Mouse (Mus musculus) intestine, embryonic 14.5 days (tissue): ENCODE data around the gene Kcnq5. TPM values are rescaled to one million over a fixed set of nuclear protein-coding genes. Genes with fewer than 3 reads are reported as not detected.

Experiments used
- ATAC-seq: fragments of 200-750 bp; cut with Nextera tagmentation; replicated peaks from 2 replicates; pipeline ENCODE4 v1.8.0; 2017; ENCODE audit warnings: low read depth, moderate number of reproducible peaks, moderate TSS enrichment, moderate library complexity; ENCODE audit not compliant: low FRiP score, low TSS enrichment
- DNase-seq: peaks from one replicate; pipeline ENCODE4 v3.0.0-alpha.2; 2018; ENCODE audit warnings: low spot score
- H3K27ac ChIP-seq: fragments of 300-500 bp; sonication (generic); 2 replicates; pipeline ENCODE4 v1.5.1; 2014; ENCODE audit warnings: low read depth, mild to moderate bottlenecking, control low read depth
- H3K27me3 ChIP-seq: fragments of 300-500 bp; sonication (generic); replicated peaks from 2 replicates; pipeline ENCODE4 v1.6.1; 2014; ENCODE audit warnings: low read length, control low read depth; ENCODE audit not compliant: control insufficient read depth, insufficient read depth
- H3K36me3 ChIP-seq: fragments of 300-500 bp; sonication (generic); 2 replicates; pipeline ENCODE4 v1.6.1; 2014; ENCODE audit warnings: low read length, control low read depth; ENCODE audit not compliant: control insufficient read depth, insufficient read depth
- H3K4me1 ChIP-seq: fragments of 300-500 bp; sonication (generic); replicated peaks from 2 replicates; pipeline ENCODE4 v1.6.1; 2014; ENCODE audit warnings: low read length, control low read depth, mixed read lengths; ENCODE audit not compliant: control insufficient read depth, insufficient read depth
- H3K4me2 ChIP-seq: fragments of 300-500 bp; sonication (generic); 2 replicates; pipeline ENCODE4 v1.6.1; 2014; ENCODE audit warnings: low read length
- H3K4me3 ChIP-seq: fragments of 300-500 bp; sonication (generic); 2 replicates; pipeline ENCODE4 v1.5.1; 2014; ENCODE audit warnings: low read depth, low read length, control low read depth, mixed read lengths
- H3K9ac ChIP-seq: fragments of 300-500 bp; sonication (generic); 2 replicates; pipeline ENCODE4 v1.6.1; 2014; ENCODE audit warnings: mild to moderate bottlenecking, low read length
- H3K9me3 ChIP-seq: fragments of 300-500 bp; sonication (generic); 2 replicates; pipeline ENCODE4 v1.6.1; 2016; ENCODE audit warnings: low read length, control low read depth; ENCODE audit not compliant: control insufficient read depth
- WGBS: fragments of 180-500 bp; shearing (Covaris S2); extraction: QIAGEN DNeasy Blood & Tissue Kit; methylation state at CpG from one replicate; pipeline ENCODE4 v1.1.7; 2014; 5-methylcytosine and 5-hydroxymethylcytosine counted together
- polyA plus RNA-seq: library from polyadenylated mRNA; unstranded; fragments of >200 nt; fragmentation: Nextera tagmentation; extraction: Ambion mirVana; gene quantifications from 2 replicates; pipeline ENCODE4 v1.2.1, GENCODE M21; 2014

The Kcnq5 gene
- polyA plus RNA-seq, 1 experiment from 2014 or later, result 1.8 TPM

DNA sequence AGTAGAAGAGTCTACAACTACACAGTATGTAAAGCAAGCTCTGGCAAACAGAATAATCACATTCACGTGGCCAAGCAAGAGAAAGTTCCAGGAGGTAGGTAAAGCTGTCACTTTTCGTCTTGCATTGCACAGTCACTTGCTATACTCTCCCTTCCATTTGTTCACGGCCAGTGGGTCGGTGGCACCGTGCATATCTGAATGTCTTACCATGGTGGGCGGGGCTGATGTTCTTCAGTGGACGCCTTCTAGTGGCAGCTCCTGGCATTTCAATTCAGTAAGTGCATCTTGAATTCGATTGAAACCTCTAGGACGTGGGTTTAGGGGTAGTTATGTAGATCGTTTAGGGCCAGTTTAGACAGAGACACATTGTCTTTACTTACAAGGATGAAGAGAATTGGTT is 439.7 kb downstream of the Kcnq5 start:
- DNase-seq, result no peak
- 79% methylated on average over 10 of the region's 10 CpGs for WGBS

DNA sequence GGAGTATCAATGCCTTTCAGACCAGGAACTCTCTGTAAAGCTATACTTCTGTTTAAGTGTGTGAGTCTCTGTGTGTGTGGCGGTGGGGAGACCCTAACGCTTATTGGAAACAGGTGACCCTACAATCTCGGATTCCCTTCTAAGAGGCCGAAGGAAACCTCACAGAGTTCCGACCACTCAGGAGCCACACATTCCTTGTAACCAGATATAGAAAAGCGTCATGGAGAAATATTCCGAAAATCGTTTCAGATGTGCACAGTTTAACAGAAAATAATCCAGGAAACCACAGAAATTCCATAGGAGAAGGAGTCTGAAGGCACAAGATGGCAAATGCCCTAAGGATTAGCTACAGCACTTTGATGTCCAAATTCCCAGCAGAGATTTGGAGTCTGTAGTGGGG is 440.3 kb downstream of the Kcnq5 start:
- ATAC-seq (no peak), DNase-seq (no peak)
- Histone ChIP-seq H3K9me3 (no peaks in the 10 kb centered on the region), H3K27ac (no peak overlapping the region), H3K4me2 (no peak overlapping the region), H3K9ac (no peak overlapping the region), H3K4me3 (no peak overlapping the region), H3K36me3 (no peaks in the 10 kb centered on the region), H3K4me1 (no peaks in the 10 kb centered on the region), H3K27me3 (no peaks in the 10 kb centered on the region)
- 92% methylated on average over 8 of the region's 8 CpGs for WGBS

More for the DNA sequence above, 439.7 kb downstream of the Kcnq5 start:
- Histone ChIP-seq H3K9me3 (no peaks in the 10 kb centered on the region), H3K4me2 (no peak overlapping the region), H3K36me3 (no peaks in the 10 kb centered on the region), H3K27ac (no peak overlapping the region), H3K4me3 (no peak overlapping the region), H3K27me3 (no peaks in the 10 kb centered on the region), H3K9ac (no peak overlapping the region), H3K4me1 (no peaks in the 10 kb centered on the region)
- no peak for ATAC-seq

DNA sequence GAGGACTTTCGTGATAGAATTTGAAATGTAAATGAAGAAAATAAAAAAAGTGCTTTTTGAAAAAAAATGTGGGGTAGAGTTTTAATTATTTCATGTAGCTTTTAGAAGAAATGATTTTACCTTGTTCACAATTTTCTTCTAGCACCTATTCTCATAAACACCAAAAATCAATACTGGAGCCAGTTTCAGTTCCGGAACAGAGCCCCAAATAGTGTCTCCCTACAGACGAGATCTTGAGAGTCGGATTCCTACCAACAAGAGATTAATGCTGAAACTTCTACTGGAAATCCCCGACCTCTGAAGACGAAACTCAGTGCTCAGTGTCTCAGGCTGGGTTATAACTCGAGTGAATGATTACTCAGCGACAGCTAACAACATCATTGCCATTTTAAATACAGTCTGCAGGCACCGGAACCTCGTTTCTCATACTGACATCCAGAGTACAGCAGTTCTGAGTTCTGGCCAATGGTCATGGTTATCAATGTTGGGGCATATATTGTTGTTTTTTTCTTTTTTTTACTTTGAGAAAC is 441.6 kb downstream of the Kcnq5 start:
- Histone ChIP-seq H3K4me3 (no peak overlapping the region), H3K27ac (no peak overlapping the region), H3K4me1 (no peaks in the 10 kb centered on the region), H3K9ac (no peak overlapping the region), H3K36me3 (no peaks in the 10 kb centered on the region), H3K9me3 (no peaks in the 10 kb centered on the region), H3K4me2 (no peak overlapping the region), H3K27me3 (no peaks in the 10 kb centered on the region)
- no peak for ATAC-seq
- DNase-seq, result no peak
- 76% methylated on average over 10 of the region's 10 CpGs for WGBS

DNA sequence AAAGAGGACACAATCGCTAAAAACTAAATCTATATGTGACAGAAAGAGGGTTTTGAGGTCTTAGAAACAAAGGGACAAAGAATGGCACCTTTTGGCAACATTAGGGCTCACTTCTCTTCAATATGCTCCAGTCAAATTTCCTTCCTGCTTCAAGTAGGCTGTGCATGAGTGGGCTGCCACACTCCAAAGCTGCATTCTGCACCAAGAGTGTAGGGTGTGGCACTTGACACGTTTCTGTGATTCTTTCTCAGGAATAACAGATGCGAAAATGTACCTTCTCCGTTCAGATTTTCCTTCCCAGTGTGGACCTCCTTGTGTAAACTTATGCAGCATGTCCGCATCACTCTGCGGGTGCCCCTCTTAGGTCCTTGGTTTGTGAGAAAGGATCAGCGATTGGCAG is 455.1 kb downstream of the Kcnq5 start:
- Histone ChIP-seq H3K36me3 (no peaks in the 10 kb centered on the region), H3K4me3 (no peak overlapping the region), H3K27ac (no peak overlapping the region), H3K9me3 (no peaks in the 10 kb centered on the region), H3K9ac (no peak overlapping the region), H3K4me2 (no peak overlapping the region), H3K27me3 (no peaks in the 10 kb centered on the region), H3K4me1 (no peaks in the 10 kb centered on the region)
- no peak for ATAC-seq
- no peak for DNase-seq
- 71% methylated on average over 7 of the region's 7 CpGs for WGBS

DNA sequence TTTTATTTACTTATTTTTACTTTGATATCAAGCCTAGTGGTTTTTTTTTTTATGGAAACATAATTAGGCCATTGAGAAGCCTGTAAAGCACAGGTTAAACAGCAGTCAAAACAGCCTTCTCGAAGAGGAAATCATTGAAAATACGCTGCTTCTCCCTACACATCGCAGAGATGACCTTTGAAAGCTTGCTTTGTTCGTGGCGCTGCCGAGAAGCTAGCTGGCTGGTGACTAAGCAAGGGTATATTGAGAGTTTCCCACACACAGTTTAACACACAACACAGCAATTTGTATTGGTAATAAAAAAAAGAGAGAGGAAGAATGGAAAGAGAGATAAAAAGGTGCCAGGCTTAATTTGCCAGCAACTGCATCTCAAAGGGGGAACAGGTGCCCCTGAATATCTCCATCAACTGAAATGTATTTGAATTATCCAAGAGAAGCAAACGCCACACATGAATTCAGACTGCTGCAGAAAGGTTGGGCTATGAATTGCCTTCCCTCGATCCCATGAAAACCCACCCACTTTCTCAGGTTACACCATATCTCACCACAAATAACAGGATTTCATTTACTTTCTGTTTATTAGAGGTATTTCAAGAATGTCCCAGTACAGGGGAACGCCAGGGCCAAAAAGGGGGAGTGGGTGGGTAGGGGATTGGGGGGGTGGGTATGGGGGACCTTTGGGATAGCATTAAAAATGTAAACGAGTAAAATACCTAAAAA is 461.8 kb downstream of the Kcnq5 start:
- Histone ChIP-seq H3K9ac (no peak overlapping the region), H3K4me2 (no peak overlapping the region)

DNA sequence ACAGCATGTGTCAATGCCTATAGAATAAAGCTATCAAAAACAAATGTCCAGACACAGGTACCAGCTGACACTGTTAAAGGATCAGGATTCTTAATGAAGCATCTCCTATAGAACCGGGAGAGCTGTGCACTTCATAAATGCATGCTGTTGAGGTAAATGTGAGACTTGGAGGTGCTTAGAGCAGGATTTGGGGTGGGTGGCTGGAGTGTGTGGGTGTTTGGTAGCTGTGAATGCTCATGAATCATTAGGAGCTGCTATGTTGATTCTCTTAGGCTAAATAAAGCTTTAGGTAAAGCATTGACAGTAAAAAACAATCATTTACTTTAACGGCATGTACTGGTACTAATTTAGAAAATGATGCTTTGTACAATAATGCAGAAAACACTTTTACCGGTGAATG is 465.4 kb downstream of the Kcnq5 start:
- ATAC-seq (no peak), DNase-seq (no peak)
- H3K9ac ChIP-seq, result no peak overlapping the region
- H3K9me3 ChIP-seq, result no peaks in the 10 kb centered on the region
- no peaks in the 10 kb centered on the region for H3K27me3 ChIP-seq
- no peaks in the 10 kb centered on the region for H3K36me3 ChIP-seq
- H3K4me2 ChIP-seq, result no peak overlapping the region
- H3K4me1 ChIP-seq, result no peaks in the 10 kb centered on the region
- WGBS, result 88% methylated on average over 3 of the region's 3 CpGs
- no peak overlapping the region for H3K27ac ChIP-seq
- no peak overlapping the region for H3K4me3 ChIP-seq

More for the DNA sequence above, 461.8 kb downstream of the Kcnq5 start:
- Histone ChIP-seq H3K4me1 (no peaks in the 10 kb centered on the region), H3K36me3 (no peaks in the 10 kb centered on the region), H3K9me3 (no peaks in the 10 kb centered on the region), H3K4me3 (no peak overlapping the region), H3K27me3 (no peaks in the 10 kb centered on the region), H3K27ac (no peak overlapping the region)
- no peak for ATAC-seq
- WGBS, result 26% methylated on average over 10 of the region's 10 CpGs
- no peak for DNase-seq

DNA sequence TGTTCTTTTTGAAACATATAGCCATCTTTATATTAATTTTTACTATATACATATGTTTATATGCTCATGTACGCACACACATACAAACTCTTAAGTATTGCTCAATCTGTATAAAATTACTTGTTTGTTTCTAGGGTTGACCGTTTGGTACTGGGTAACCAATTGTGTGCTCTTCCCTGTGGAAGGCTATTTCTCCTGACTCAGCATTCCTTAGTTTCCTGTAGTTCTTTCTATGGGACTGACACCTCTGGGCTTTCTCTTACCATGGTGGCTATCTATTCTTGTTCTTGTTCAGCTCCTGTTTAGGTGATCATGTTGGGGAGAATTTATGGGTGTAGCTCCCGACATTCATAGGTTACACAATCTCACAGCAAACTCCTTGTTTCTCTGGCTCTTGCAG is 473.1 kb downstream of the Kcnq5 start:
- no peak overlapping the region for H3K4me2 ChIP-seq
- 76% methylated on average over 3 of the region's 3 CpGs for WGBS
- no peaks in the 10 kb centered on the region for H3K27me3 ChIP-seq
- no peak overlapping the region for H3K27ac ChIP-seq
- ATAC-seq (no peak), DNase-seq (no peak)
- no peaks in the 10 kb centered on the region for H3K36me3 ChIP-seq
- H3K4me1 ChIP-seq, result peaks cover 5% of the 10 kb centered on the region; the same call in 1 of the 2 replicates
- no peak overlapping the region for H3K9ac ChIP-seq
- H3K4me3 ChIP-seq, result no peak overlapping the region
- no peaks in the 10 kb centered on the region for H3K9me3 ChIP-seq

DNA sequence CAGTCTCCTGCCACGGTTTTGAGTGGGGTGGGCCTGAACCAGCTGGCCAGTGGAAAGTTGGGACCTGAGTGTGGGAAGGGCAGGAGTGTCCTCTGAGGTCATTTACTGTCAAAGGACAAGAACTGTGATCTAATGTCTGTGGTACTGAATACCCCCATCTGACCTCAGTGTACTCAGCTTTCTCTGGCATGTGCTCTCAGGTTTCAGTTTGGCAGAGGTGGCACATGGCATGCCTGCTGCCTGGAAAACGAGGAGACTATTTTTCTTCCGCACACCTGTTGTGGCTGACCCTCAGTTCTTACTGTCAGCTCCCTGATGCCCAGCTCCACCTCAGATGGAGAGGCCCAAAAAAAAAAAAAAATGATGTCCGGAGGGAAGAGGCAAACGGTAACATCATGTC is 475.5 kb downstream of the Kcnq5 start:
- H3K27me3 ChIP-seq, result no peaks in the 10 kb centered on the region
- ATAC-seq (no peak), DNase-seq (no peak)
- H3K4me3 ChIP-seq, result no peak overlapping the region
- no peak overlapping the region for H3K4me2 ChIP-seq
- WGBS, result 39% methylated on average over 5 of the region's 5 CpGs
- H3K4me1 ChIP-seq, result peaks cover 5% of the 10 kb centered on the region; the same call in 1 of the 2 replicates
- H3K9me3 ChIP-seq, result no peaks in the 10 kb centered on the region
- no peak overlapping the region for H3K9ac ChIP-seq
- no peaks in the 10 kb centered on the region for H3K36me3 ChIP-seq
- no peak overlapping the region for H3K27ac ChIP-seq

DNA sequence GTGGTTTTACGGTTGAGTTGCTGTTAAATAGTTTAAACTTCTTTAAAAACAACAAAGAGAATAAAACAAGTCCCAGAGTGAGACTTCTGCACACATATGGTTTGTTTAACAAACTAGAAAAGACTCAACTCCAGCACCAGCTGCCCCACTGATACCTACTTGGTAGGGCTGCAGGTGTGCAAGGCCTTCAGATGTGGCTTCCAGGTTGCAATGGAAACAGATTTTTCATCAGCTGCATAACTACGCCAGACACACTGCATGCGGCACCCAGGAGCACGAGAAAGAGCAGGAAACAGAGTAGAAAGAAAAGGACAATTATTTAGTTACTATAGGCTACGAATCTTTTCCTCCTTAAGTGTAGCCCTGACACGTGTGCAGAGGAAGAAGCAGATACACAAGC is 492.4 kb downstream of the Kcnq5 start:
- H3K27me3 ChIP-seq, result no peaks in the 10 kb centered on the region
- 88% methylated on average over 6 of the region's 6 CpGs for WGBS
- H3K4me1 ChIP-seq, result no peaks in the 10 kb centered on the region
- no peak overlapping the region for H3K9ac ChIP-seq
- H3K36me3 ChIP-seq, result no peaks in the 10 kb centered on the region
- no peak for DNase-seq
- no peaks in the 10 kb centered on the region for H3K9me3 ChIP-seq
- no peak overlapping the region for H3K27ac ChIP-seq
- no peak overlapping the region for H3K4me3 ChIP-seq
- ATAC-seq, result no peak
- no peak overlapping the region for H3K4me2 ChIP-seq
